Mouse (Mus musculus): ENCODE data around the gene Klhl2. TPM values are rescaled to one million over a fixed set of nuclear protein-coding genes. Genes with fewer than 3 reads are reported as not detected.

The Klhl2 gene
- polyA plus RNA-seq, 1 experiment = 5.2 TPM

- WGBS = 2% methylated on average over 54 of the region's 54 CpGs
- TF ChIP-seq POLR2A (IDR thresholded peaks at IDR 0.05; ENCODE audit: low read depth, low read length) (no peak), CTCF (IDR thresholded peaks at IDR 0.05; ENCODE audit: extremely low read depth, insufficient read depth, insufficient read length, insufficient replicate concordance) (no peak)
- Histone ChIP-seq H3K27ac (ENCODE audit: insufficient read depth, low read length) (no peak within 1 kb of the TSS), H3K27me3 (ENCODE audit: control insufficient read depth, insufficient read depth, low read length) (peaks cover 6% of the 10 kb centered on the region), H3K4me3 (ENCODE audit: extremely low read depth, insufficient read depth, insufficient read length) (no peak within 1 kb of the TSS; the same call in 1 of the 2 replicates), H3K4me1 (ENCODE audit: control insufficient read depth, insufficient read depth, insufficient read length) (peaks cover 3% of the 10 kb centered on the region), H3K36me3 (ENCODE audit: control insufficient read depth, insufficient read depth, low read length) (no peaks in the 10 kb centered on the region)
- peak in 1 of 2 experiments; percentile 2 for DNase-seq (ENCODE audit: low read depth in 1 of 2, low spot score in 2 of 2)
Measured at GRCm38 (mm10) chr8:64692651-64693201, 157.1 kb downstream of the Klhl2 start, which contains the start of gene Cpe. Gene Cpe (minus strand): TSS chr8:64693054.

GRCm38 (mm10) chr8:64691591-64692401, 158.0 kb downstream of the Klhl2 start:
- TF ChIP-seq CTCF (IDR thresholded peaks at IDR 0.05; ENCODE audit: extremely low read depth, insufficient read depth, insufficient read length, insufficient replicate concordance) = no peak
- TF ChIP-seq POLR2A (IDR thresholded peaks at IDR 0.05; ENCODE audit: low read depth, low read length) = no peak
- DNase-seq (ENCODE audit: low read depth in 1 of 2, low spot score in 2 of 2) = no peak
- WGBS = 40% methylated on average over 16 of the region's 16 CpGs

GRCm38 (mm10) chr8:64690845-64691244, 159.0 kb downstream of the Klhl2 start:
- Histone ChIP-seq H3K4me1 (ENCODE audit: control insufficient read depth, insufficient read depth, insufficient read length) (peaks cover 3% of the 10 kb centered on the region), H3K4me3 (ENCODE audit: extremely low read depth, insufficient read depth, insufficient read length) (no peak overlapping the region), H3K27ac (ENCODE audit: insufficient read depth, low read length) (no peak overlapping the region), H3K27me3 (ENCODE audit: control insufficient read depth, insufficient read depth, low read length) (peaks cover 6% of the 10 kb centered on the region), H3K36me3 (ENCODE audit: control insufficient read depth, insufficient read depth, low read length) (no peaks in the 10 kb centered on the region)
- TF ChIP-seq POLR2A (IDR thresholded peaks at IDR 0.05; ENCODE audit: low read depth, low read length) = no peak
- no peak for TF ChIP-seq CTCF (IDR thresholded peaks at IDR 0.05; ENCODE audit: extremely low read depth, insufficient read depth, insufficient read length, insufficient replicate concordance)
- WGBS = 87% methylated on average over 6 of the region's 6 CpGs
- DNase-seq (ENCODE audit: low read depth in 1 of 2, low spot score in 2 of 2) = no peak

More at GRCm38 (mm10) chr8:64691591-64692401, 158.0 kb downstream of the Klhl2 start:
- Histone ChIP-seq H3K27me3 (ENCODE audit: control insufficient read depth, insufficient read depth, low read length) (peaks cover 6% of the 10 kb centered on the region), H3K4me1 (ENCODE audit: control insufficient read depth, insufficient read depth, insufficient read length) (peaks cover 3% of the 10 kb centered on the region), H3K4me3 (ENCODE audit: extremely low read depth, insufficient read depth, insufficient read length) (no peak overlapping the region), H3K36me3 (ENCODE audit: control insufficient read depth, insufficient read depth, low read length) (no peaks in the 10 kb centered on the region), H3K27ac (ENCODE audit: insufficient read depth, low read length) (no peak overlapping the region)

GRCm38 (mm10) chr8:64690306-64690705, 159.5 kb downstream of the Klhl2 start:
- WGBS = 89% methylated on average over 6 of the region's 6 CpGs
- no peaks in the 10 kb centered on the region for H3K36me3 ChIP-seq (ENCODE audit: control insufficient read depth, insufficient read depth, low read length)
- H3K27ac ChIP-seq (ENCODE audit: insufficient read depth, low read length) = no peak overlapping the region
- peaks cover 6% of the 10 kb centered on the region for H3K27me3 ChIP-seq (ENCODE audit: control insufficient read depth, insufficient read depth, low read length)
- H3K4me1 ChIP-seq (ENCODE audit: control insufficient read depth, insufficient read depth, insufficient read length) = peaks cover 3% of the 10 kb centered on the region
- TF ChIP-seq CTCF (IDR thresholded peaks at IDR 0.05; ENCODE audit: extremely low read depth, insufficient read depth, insufficient read length, insufficient replicate concordance) (no peak), POLR2A (IDR thresholded peaks at IDR 0.05; ENCODE audit: low read depth, low read length) (no peak)
- DNase-seq (ENCODE audit: low read depth in 1 of 2, low spot score in 2 of 2) = no peak
- H3K4me3 ChIP-seq (ENCODE audit: extremely low read depth, insufficient read depth, insufficient read length) = no peak overlapping the region

Other genes with a start within 250 kb of the Klhl2 start
- gene Cpe, start 157.0 kb downstream of the Klhl2 start, polyA plus RNA-seq (2012; rRNA removed) = 3.4 and 5.5 TPM in 2 replicates
- 3.8 and 4.4 TPM in 2 replicates for gene Msmo1, start 116.2 kb downstream of the Klhl2 start, polyA plus RNA-seq (2012; rRNA removed)
- gene Tmem192, start 97.2 kb upstream of the Klhl2 start, polyA plus RNA-seq (2012; rRNA removed) = 40.0 and 51.9 TPM in 2 replicates
- not detected in 2 replicates for gene Trim75, start 137.8 kb upstream of the Klhl2 start, polyA plus RNA-seq (2012; rRNA removed)
- not detected in 2 replicates for gene Trim61, start 168.5 kb upstream of the Klhl2 start, polyA plus RNA-seq (2012; rRNA removed)
- gene Trim60, start 168.6 kb upstream of the Klhl2 start, polyA plus RNA-seq (2012; rRNA removed) = not detected in 2 replicates
- not detected in 2 replicates for gene Apela, start 187.3 kb upstream of the Klhl2 start, polyA plus RNA-seq (2012; rRNA removed)
- not detected in 2 replicates for gene Gm10663, start 225.0 kb upstream of the Klhl2 start, polyA plus RNA-seq (2012; rRNA removed)

Measured in spleen, adult 2 months (tissue).